Mouse (Mus musculus): Measurements from ENCODE around the gene Cd164. TPM values are rescaled to one million over a fixed set of nuclear protein-coding genes. Genes with fewer than 3 reads are reported as not detected.

The Cd164 gene
- polyA plus RNA-seq, 2 experiments: 30.2 to 59.7 TPM

DNA sequence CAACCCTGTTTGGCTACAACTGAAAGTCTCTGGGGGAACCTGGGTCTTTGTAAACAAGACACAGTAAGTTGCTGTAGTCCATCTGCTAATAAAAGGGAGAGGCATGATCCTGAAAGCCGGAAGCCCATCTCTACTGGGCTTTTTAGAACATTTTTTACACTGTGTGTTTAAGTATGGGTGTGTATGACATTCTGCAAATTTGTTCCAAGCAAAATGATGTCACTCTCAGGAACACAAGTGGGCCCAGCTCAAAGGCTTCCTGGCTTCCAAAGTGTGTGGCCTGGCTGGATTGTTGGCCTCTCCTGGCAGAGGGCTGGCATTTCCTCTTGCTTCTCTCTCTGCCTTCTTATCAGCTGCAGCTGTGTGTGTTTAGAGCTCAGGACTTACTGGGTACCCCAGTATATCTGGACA, 44.2 kb upstream of the Cd164 start:
- ATAC-seq (ENCODE audit: insufficient read depth) (no peak), DNase-seq (ENCODE audit: low read depth in 3 of 3, low spot score in 3 of 3) (no peak)
- no peaks in the 10 kb centered on the region for H3K27me3 ChIP-seq (ENCODE audit: control insufficient read depth, insufficient read depth, low read length)
- H3K4me2 ChIP-seq (ENCODE audit: low read depth): peak overlapping the region; percentile 7; the same call in 1 of the 2 replicates
- peak overlapping the region; percentile 30; the same call in 1 of the 2 replicates for H3K27ac ChIP-seq
- no peaks in the 10 kb centered on the region for H3K36me3 ChIP-seq (replicated peaks; ENCODE audit: control insufficient read depth, insufficient read depth, low read depth)
- TF ChIP-seq EP300 (IDR thresholded peaks at IDR 0.05; ENCODE audit: low read depth): no peak
- no peak for TF ChIP-seq CTCF (IDR thresholded peaks at IDR 0.05; ENCODE audit: low read depth)
- H3K4me1 ChIP-seq (replicated peaks; ENCODE audit: control insufficient read depth in 2 of 2, insufficient read depth in 2 of 2, low read length in 1 of 2): peaks cover 34 to 46% of the 10 kb centered on the region in 2 experiments
- H3K9ac ChIP-seq (replicated peaks): no peak overlapping the region
- 43% methylated on average over 1 of the region's 1 CpGs for WGBS (ENCODE audit: insufficient replicate concordance)
- no peak overlapping the region for H3K4me3 ChIP-seq (ENCODE audit: insufficient read depth in 1 of 2, low read depth in 2 of 2, low read length in 2 of 2)
- H3K9me3 ChIP-seq (ENCODE audit: control insufficient read depth, low read length): no peaks in the 10 kb centered on the region

DNA sequence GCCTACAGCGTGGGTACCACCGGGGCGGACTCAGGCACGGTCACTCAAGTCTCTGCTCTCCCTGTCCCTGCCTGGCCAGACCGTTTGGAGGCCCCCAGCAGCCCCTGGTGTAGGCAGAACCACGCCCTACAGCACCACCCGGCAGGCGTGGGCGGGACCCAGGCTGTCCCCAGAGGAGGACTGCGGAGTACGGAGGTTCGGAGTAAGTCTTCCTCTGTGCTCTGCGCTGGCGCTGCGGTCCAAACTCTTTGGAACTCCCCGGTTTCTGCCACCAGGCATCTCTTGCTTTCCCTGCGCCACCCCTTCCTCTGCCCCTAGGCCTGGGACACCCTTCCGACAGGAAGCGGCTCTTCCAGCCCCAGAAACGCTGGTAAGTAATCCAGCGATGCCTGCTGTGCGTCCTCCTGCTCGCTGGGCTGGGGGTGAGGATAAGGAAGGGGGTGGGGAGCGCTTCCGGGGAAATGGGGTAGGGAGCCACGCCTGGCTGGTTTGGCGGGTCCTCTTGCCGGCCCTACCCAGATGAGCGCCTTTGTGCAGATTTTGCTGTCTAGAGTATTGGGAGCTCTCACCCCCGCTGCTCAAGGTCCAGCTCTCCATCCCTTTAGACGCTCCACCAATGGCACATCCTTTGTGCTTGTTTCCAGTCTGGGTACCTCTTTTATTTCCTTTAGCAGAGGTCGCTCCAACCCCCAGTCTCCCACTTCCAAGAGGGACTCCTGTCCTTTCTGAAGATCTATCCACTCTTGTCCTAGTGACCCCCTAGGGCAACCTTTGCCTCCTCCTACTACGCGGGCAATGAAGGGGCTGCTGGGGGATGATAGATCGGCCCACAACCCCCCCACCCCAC, 42.8 kb upstream of the Cd164 start, which contains the start of gene Mical1:
Mical1 (plus strand) TSS at position 144 of the 847 bp plus-strand sequence.
- TF ChIP-seq CTCF (IDR thresholded peaks at IDR 0.05; ENCODE audit: low read depth): peak; percentile 5; the same call in 1 of the 2 replicates
- no peak for TF ChIP-seq EP300 (IDR thresholded peaks at IDR 0.05; ENCODE audit: low read depth)
- Histone ChIP-seq H3K9ac (replicated peaks) (peak within 1 kb of the TSS; percentile 47), H3K4me3 (ENCODE audit: insufficient read depth in 1 of 2, low read depth in 2 of 2, low read length in 2 of 2) (peak within 1 kb of the TSS; percentile 54 to 66), H3K9me3 (ENCODE audit: control insufficient read depth, low read length) (no peaks in the 10 kb centered on the region), H3K27me3 (ENCODE audit: control insufficient read depth, insufficient read depth, low read length) (no peaks in the 10 kb centered on the region), H3K4me2 (ENCODE audit: low read depth) (peak within 1 kb of the TSS; percentile 79), H3K36me3 (replicated peaks; ENCODE audit: control insufficient read depth, insufficient read depth, low read depth) (no peaks in the 10 kb centered on the region), H3K27ac (peak within 1 kb of the TSS; percentile 30; the same call in 1 of the 2 replicates), H3K4me1 (replicated peaks; ENCODE audit: control insufficient read depth in 2 of 2, insufficient read depth in 2 of 2, low read length in 1 of 2) (peaks cover 34 to 51% of the 10 kb centered on the region in 2 experiments)
- ATAC-seq (ENCODE audit: insufficient read depth) (peak; percentile 75), DNase-seq (ENCODE audit: low read depth in 3 of 3, low spot score in 3 of 3) (peak in 2 of 3 experiments; percentile 41 to 52)
- WGBS (ENCODE audit: insufficient replicate concordance): under 1% methylated on average over 35 of the region's 35 CpGs

DNA sequence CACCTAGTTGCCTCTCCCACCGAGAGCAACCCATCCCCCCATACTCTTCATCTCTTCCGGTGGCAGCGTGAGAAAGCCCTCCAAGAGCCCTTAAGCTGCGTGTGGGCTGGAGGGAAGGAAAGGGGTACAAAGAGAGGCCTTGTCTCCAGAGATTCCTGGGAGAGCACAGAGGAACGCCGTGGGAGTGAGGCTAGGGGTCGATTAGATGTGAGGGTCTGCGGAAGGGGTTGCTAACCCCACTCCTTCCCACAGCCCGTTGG, 42.3 kb upstream of the Cd164 start:
- Histone ChIP-seq H3K27ac (no peak overlapping the region; the same call in 1 of the 2 replicates), H3K9me3 (ENCODE audit: control insufficient read depth, low read length) (no peaks in the 10 kb centered on the region), H3K36me3 (replicated peaks; ENCODE audit: control insufficient read depth, insufficient read depth, low read depth) (no peaks in the 10 kb centered on the region), H3K4me3 (ENCODE audit: insufficient read depth in 1 of 2, low read depth in 2 of 2, low read length in 2 of 2) (peak overlapping the region; percentile 54 to 66), H3K4me1 (replicated peaks; ENCODE audit: control insufficient read depth in 2 of 2, insufficient read depth in 2 of 2, low read length in 1 of 2) (peaks cover 34 to 52% of the 10 kb centered on the region in 2 experiments), H3K9ac (replicated peaks) (peak overlapping the region; percentile 47), H3K27me3 (ENCODE audit: control insufficient read depth, insufficient read depth, low read length) (no peaks in the 10 kb centered on the region), H3K4me2 (ENCODE audit: low read depth) (peak overlapping the region; percentile 79)
- TF ChIP-seq EP300 (IDR thresholded peaks at IDR 0.05; ENCODE audit: low read depth): no peak
- TF ChIP-seq CTCF (IDR thresholded peaks at IDR 0.05; ENCODE audit: low read depth): no peak
- DNase-seq (ENCODE audit: low read depth in 3 of 3, low spot score in 3 of 3) (no peak), ATAC-seq (ENCODE audit: insufficient read depth) (no peak)
- 1% methylated on average over 9 of the region's 9 CpGs for WGBS (ENCODE audit: insufficient replicate concordance)

DNA sequence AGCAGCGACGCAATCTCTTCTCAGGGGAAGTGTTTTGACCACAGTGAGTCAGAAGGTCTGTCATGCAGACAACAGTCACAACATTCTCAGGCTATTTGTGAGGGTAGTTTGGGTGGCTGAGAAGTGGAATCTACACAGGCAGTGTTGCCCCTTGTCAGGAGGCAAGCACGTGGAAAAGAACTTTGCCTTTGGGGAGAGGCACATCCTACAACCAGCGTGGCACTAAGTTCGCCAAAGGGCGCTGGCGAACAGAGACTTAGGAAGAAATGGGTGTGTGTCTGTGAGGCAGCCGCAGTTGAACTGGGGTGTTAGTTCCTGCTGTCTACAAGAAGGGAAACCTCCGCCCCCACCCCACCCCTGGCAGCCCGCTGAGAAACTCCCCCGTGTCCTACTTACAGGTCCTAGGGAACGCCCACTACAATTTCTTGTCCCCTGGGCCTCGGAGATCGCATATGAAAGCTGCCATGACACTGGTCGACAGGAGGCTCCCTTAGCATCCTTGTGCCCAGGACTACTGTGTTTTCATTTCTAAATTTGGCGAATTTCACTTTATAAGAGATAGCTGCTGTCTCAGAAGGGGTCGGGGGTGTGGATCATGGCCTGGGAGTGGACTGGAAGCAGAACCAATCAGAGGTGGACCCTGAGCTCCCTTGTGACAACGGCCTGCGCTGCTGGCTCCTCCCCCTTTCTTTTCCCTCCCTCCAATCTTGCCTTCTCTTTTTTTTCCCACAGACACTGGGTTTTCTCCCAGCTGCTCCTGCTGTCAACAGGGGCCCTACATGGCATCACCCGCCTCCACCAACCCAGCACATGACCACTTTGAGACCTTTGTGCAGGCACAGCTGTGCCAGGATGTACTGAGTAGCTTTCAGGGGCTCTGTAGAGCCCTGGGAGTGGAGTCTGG, 41.7 kb upstream of the Cd164 start:
- H3K27ac ChIP-seq: no peak overlapping the region; the same call in 1 of the 2 replicates
- 4% methylated on average over 20 of the region's 20 CpGs for WGBS (ENCODE audit: insufficient replicate concordance)
- peak in 1 of 3 experiments; percentile 43 for DNase-seq (ENCODE audit: low read depth in 3 of 3, low spot score in 3 of 3)
- no peaks in the 10 kb centered on the region for H3K9me3 ChIP-seq (ENCODE audit: control insufficient read depth, low read length)
- peak overlapping the region; percentile 79 for H3K4me2 ChIP-seq (ENCODE audit: low read depth)
- no peaks in the 10 kb centered on the region for H3K27me3 ChIP-seq (ENCODE audit: control insufficient read depth, insufficient read depth, low read length)
- 0 out of 2 replicates have a peak, but pooled peaks have one; percentile 13 for TF ChIP-seq CTCF (IDR thresholded peaks at IDR 0.05; ENCODE audit: low read depth)
- no peak for TF ChIP-seq EP300 (IDR thresholded peaks at IDR 0.05; ENCODE audit: low read depth)
- peaks cover 34 to 50% of the 10 kb centered on the region in 2 experiments for H3K4me1 ChIP-seq (replicated peaks; ENCODE audit: control insufficient read depth in 2 of 2, insufficient read depth in 2 of 2, low read length in 1 of 2)
- peak overlapping the region; percentile 54 to 66 for H3K4me3 ChIP-seq (ENCODE audit: insufficient read depth in 1 of 2, low read depth in 2 of 2, low read length in 2 of 2)
- peak overlapping the region; percentile 47 for H3K9ac ChIP-seq (replicated peaks)
- H3K36me3 ChIP-seq (replicated peaks; ENCODE audit: control insufficient read depth, insufficient read depth, low read depth): no peaks in the 10 kb centered on the region
- peak; percentile 53 for ATAC-seq (ENCODE audit: insufficient read depth)
